Mouse (Mus musculus) mesoderm, embryonic 11.5 days (tissue): ENCODE measurements around the gene Slu7.

ENCODE experiments used
- DNase-seq: peaks from one replicate; pipeline ENCODE4 v3.0.0-alpha.2; 2012; ENCODE audit warnings: low read depth, low spot score

Slu7 gene

GRCm38 (mm10) chr11:43424386-43424785, 9.2 kb upstream of the Slu7 start:
- no peak for DNase-seq

- DNase-seq = no peak
These were observed 8.3 kb upstream of the Slu7 start for GRCm38 (mm10) chr11:43425166-43425709.

- DNase-seq = peak; percentile 86
These were observed 7.6 kb upstream of the Slu7 start, which contains the start of gene Pttg1 for GRCm38 (mm10) chr11:43425824-43426413. Gene Pttg1 (minus strand): TSS chr11:43426251.

GRCm38 (mm10) chr11:43426414-43426884, 7.1 kb upstream of the Slu7 start:
- no peak for DNase-seq

- DNase-seq = no peak
These were observed 472 bp downstream of the Slu7 start for GRCm38 (mm10) chr11:43434024-43434407.

GRCm38 (mm10) chr11:43441121-43441520, 7.6 kb downstream of the Slu7 start:
- no peak for DNase-seq

- DNase-seq = no peak
These were observed 9.6 kb downstream of the Slu7 start for GRCm38 (mm10) chr11:43443183-43443582.

GRCm38 (mm10) chr11:43449916-43450315, 16.4 kb downstream of the Slu7 start:
- DNase-seq = no peak

GRCm38 (mm10) chr11:43451322-43451721, 17.8 kb downstream of the Slu7 start:
- DNase-seq = no peak

GRCm38 (mm10) chr11:43452266-43452665, 18.7 kb downstream of the Slu7 start:
- DNase-seq = no peak

- no peak for DNase-seq
These were observed 29.7 kb downstream of the Slu7 start for GRCm38 (mm10) chr11:43463204-43463603.

- DNase-seq = no peak
These were observed 36.6 kb downstream of the Slu7 start for GRCm38 (mm10) chr11:43470118-43470517.

- no peak for DNase-seq
These were observed 37.6 kb downstream of the Slu7 start for GRCm38 (mm10) chr11:43470881-43471820.

- DNase-seq = peak; percentile 30
These were observed 39.6 kb downstream of the Slu7 start for GRCm38 (mm10) chr11:43473115-43473514.

GRCm38 (mm10) chr11:43473635-43474224, 40.2 kb downstream of the Slu7 start:
- no peak for DNase-seq

GRCm38 (mm10) chr11:43474225-43474774, 40.8 kb downstream of the Slu7 start, which contains the start of gene C1qtnf2:
Gene C1qtnf2 (plus strand): TSS chr11:43474276.
- DNase-seq = peak; percentile 60

GRCm38 (mm10) chr11:43479376-43479775, 45.8 kb downstream of the Slu7 start:
- no peak for DNase-seq

GRCm38 (mm10) chr11:43480561-43480960, 47.0 kb downstream of the Slu7 start:
- DNase-seq = no peak

GRCm38 (mm10) chr11:43481672-43482522, 48.4 kb downstream of the Slu7 start:
- DNase-seq = no peak

GRCm38 (mm10) chr11:43483122-43483792, 49.7 kb downstream of the Slu7 start:
- no peak for DNase-seq
